Mouse (Mus musculus): ENCODE results near the gene Gm47969. TPM values are rescaled to one million over a fixed set of nuclear protein-coding genes. Genes with fewer than 3 reads are reported as not detected.
A peak's percentile ranks its signal among the peaks of the same experiment; 100 is the strongest.

Gene Gm47969
- polyA plus RNA-seq, 2 experiments: not detected

GRCm38 (mm10) chr1:83075526-83076189 is 30.9 kb downstream of the Gm47969 start:
- no peak for TF ChIP-seq EP300 (IDR thresholded peaks at IDR 0.05; ENCODE audit: low read depth)
- TF ChIP-seq CTCF (IDR thresholded peaks at IDR 0.05; ENCODE audit: low read depth): no peak
- H3K9ac ChIP-seq (replicated peaks): no peak overlapping the region
- DNase-seq (ENCODE audit: low read depth in 3 of 3, low spot score in 3 of 3) (no peak), ATAC-seq (ENCODE audit: insufficient read depth) (no peak)
- no peaks in the 10 kb centered on the region for H3K4me1 ChIP-seq (replicated peaks; ENCODE audit: control insufficient read depth in 2 of 2, insufficient read depth in 2 of 2, low read length in 1 of 2)
- 33% methylated on average over 15 of the region's 15 CpGs for WGBS (ENCODE audit: insufficient replicate concordance)
- no peaks in the 10 kb centered on the region for H3K9me3 ChIP-seq (ENCODE audit: control insufficient read depth, low read length)
- H3K4me2 ChIP-seq (ENCODE audit: low read depth): peak overlapping the region; percentile 22; the same call in 1 of the 2 replicates
- no peaks in the 10 kb centered on the region for H3K27me3 ChIP-seq (ENCODE audit: control insufficient read depth, insufficient read depth, low read length)
- no peak overlapping the region for H3K4me3 ChIP-seq (ENCODE audit: insufficient read depth in 1 of 2, low read depth in 2 of 2, low read length in 2 of 2)
- H3K27ac ChIP-seq: no peak overlapping the region
- no peaks in the 10 kb centered on the region for H3K36me3 ChIP-seq (replicated peaks; ENCODE audit: control insufficient read depth, insufficient read depth, low read depth)

- Histone ChIP-seq H3K9ac (replicated peaks) (no peak overlapping the region), H3K4me3 (ENCODE audit: insufficient read depth in 1 of 2, low read depth in 2 of 2, low read length in 2 of 2) (no peak overlapping the region), H3K9me3 (ENCODE audit: control insufficient read depth, low read length) (no peaks in the 10 kb centered on the region), H3K27me3 (ENCODE audit: control insufficient read depth, insufficient read depth, low read length) (no peaks in the 10 kb centered on the region), H3K4me1 (replicated peaks; ENCODE audit: control insufficient read depth in 2 of 2, insufficient read depth in 2 of 2, low read length in 1 of 2) (no peaks in the 10 kb centered on the region), H3K4me2 (ENCODE audit: low read depth) (peak overlapping the region; percentile 22; the same call in 1 of the 2 replicates), H3K36me3 (replicated peaks; ENCODE audit: control insufficient read depth, insufficient read depth, low read depth) (no peaks in the 10 kb centered on the region), H3K27ac (no peak overlapping the region)
- WGBS (ENCODE audit: insufficient replicate concordance): 36% methylated on average over 11 of the region's 11 CpGs
- DNase-seq (ENCODE audit: low read depth in 3 of 3, low spot score in 3 of 3) (peak; percentile 7 to 20 (median 18)), ATAC-seq (ENCODE audit: insufficient read depth) (no peak)
- TF ChIP-seq CTCF (IDR thresholded peaks at IDR 0.05; ENCODE audit: low read depth): peak; percentile 78
- TF ChIP-seq EP300 (IDR thresholded peaks at IDR 0.05; ENCODE audit: low read depth): no peak
Measured at GRCm38 (mm10) chr1:83076190-83076917, 31.6 kb downstream of the Gm47969 start.

GRCm38 (mm10) chr1:83077016-83077415 is 32.3 kb downstream of the Gm47969 start:
- no peak overlapping the region for H3K27ac ChIP-seq
- H3K36me3 ChIP-seq (replicated peaks; ENCODE audit: control insufficient read depth, insufficient read depth, low read depth): no peaks in the 10 kb centered on the region
- no peaks in the 10 kb centered on the region for H3K4me1 ChIP-seq (replicated peaks; ENCODE audit: control insufficient read depth in 2 of 2, insufficient read depth in 2 of 2, low read length in 1 of 2)
- no peak overlapping the region for H3K4me3 ChIP-seq (ENCODE audit: insufficient read depth in 1 of 2, low read depth in 2 of 2, low read length in 2 of 2)
- ATAC-seq (ENCODE audit: insufficient read depth) (no peak), DNase-seq (ENCODE audit: low read depth in 3 of 3, low spot score in 3 of 3) (no peak)
- no peak overlapping the region for H3K4me2 ChIP-seq (ENCODE audit: low read depth)
- no peaks in the 10 kb centered on the region for H3K27me3 ChIP-seq (ENCODE audit: control insufficient read depth, insufficient read depth, low read length)
- WGBS (ENCODE audit: insufficient replicate concordance): 44% methylated on average over 6 of the region's 6 CpGs
- no peaks in the 10 kb centered on the region for H3K9me3 ChIP-seq (ENCODE audit: control insufficient read depth, low read length)
- no peak overlapping the region for H3K9ac ChIP-seq (replicated peaks)
- TF ChIP-seq EP300 (IDR thresholded peaks at IDR 0.05; ENCODE audit: low read depth) (no peak), CTCF (IDR thresholded peaks at IDR 0.05; ENCODE audit: low read depth) (no peak)

- Histone ChIP-seq H3K4me1 (replicated peaks; ENCODE audit: control insufficient read depth in 2 of 2, insufficient read depth in 2 of 2, low read length in 1 of 2) (no peaks in the 10 kb centered on the region), H3K4me3 (ENCODE audit: insufficient read depth in 1 of 2, low read depth in 2 of 2, low read length in 2 of 2) (no peak overlapping the region), H3K36me3 (replicated peaks; ENCODE audit: control insufficient read depth, insufficient read depth, low read depth) (no peaks in the 10 kb centered on the region), H3K27ac (no peak overlapping the region), H3K9ac (replicated peaks) (no peak overlapping the region), H3K4me2 (ENCODE audit: low read depth) (no peak overlapping the region), H3K9me3 (ENCODE audit: control insufficient read depth, low read length) (no peaks in the 10 kb centered on the region), H3K27me3 (ENCODE audit: control insufficient read depth, insufficient read depth, low read length) (no peaks in the 10 kb centered on the region)
- no peak for ATAC-seq (ENCODE audit: insufficient read depth)
- TF ChIP-seq EP300 (IDR thresholded peaks at IDR 0.05; ENCODE audit: low read depth) (no peak), CTCF (IDR thresholded peaks at IDR 0.05; ENCODE audit: low read depth) (no peak)
- 60% methylated on average over 2 of the region's 2 CpGs for WGBS (ENCODE audit: insufficient replicate concordance)
- no peak for DNase-seq (ENCODE audit: low read depth in 3 of 3, low spot score in 3 of 3)
Measured at GRCm38 (mm10) chr1:83084790-83085189, 40.1 kb downstream of the Gm47969 start.

- H3K27ac ChIP-seq: no peak overlapping the region
- no peak for TF ChIP-seq CTCF (IDR thresholded peaks at IDR 0.05; ENCODE audit: low read depth)
- no peak for TF ChIP-seq EP300 (IDR thresholded peaks at IDR 0.05; ENCODE audit: low read depth)
- no peak overlapping the region for H3K9ac ChIP-seq (replicated peaks)
- H3K27me3 ChIP-seq (ENCODE audit: control insufficient read depth, insufficient read depth, low read length): no peaks in the 10 kb centered on the region
- DNase-seq (ENCODE audit: low read depth in 3 of 3, low spot score in 3 of 3) (no peak), ATAC-seq (ENCODE audit: insufficient read depth) (no peak)
- H3K9me3 ChIP-seq (ENCODE audit: control insufficient read depth, low read length): no peaks in the 10 kb centered on the region
- H3K4me3 ChIP-seq (ENCODE audit: insufficient read depth in 1 of 2, low read depth in 2 of 2, low read length in 2 of 2): no peak overlapping the region
- no peaks in the 10 kb centered on the region for H3K4me1 ChIP-seq (replicated peaks; ENCODE audit: control insufficient read depth in 2 of 2, insufficient read depth in 2 of 2, low read length in 1 of 2)
- no peaks in the 10 kb centered on the region for H3K36me3 ChIP-seq (replicated peaks; ENCODE audit: control insufficient read depth, insufficient read depth, low read depth)
- 50% methylated on average over 3 of the region's 3 CpGs for whole genome bisulfite sequencing (ENCODE audit: insufficient replicate concordance)
- H3K4me2 ChIP-seq (ENCODE audit: low read depth): no peak overlapping the region
Measured at GRCm38 (mm10) chr1:83091268-83091667, 46.5 kb downstream of the Gm47969 start.

Other genes with a start within 250 kb of the Gm47969 start
- gene Agfg1, start 205.4 kb upstream of the Gm47969 start, polyA plus RNA-seq (2012; rRNA removed): 43.8 and 47.8 TPM in 2 replicates
- gene Agfg1, start 205.4 kb upstream of the Gm47969 start, polyA plus RNA-seq (2014; fragmentation: Nextera tagmentation; extraction: Ambion mirVana): 59.4 and 65.3 TPM in 2 replicates
- gene A030005L19Rik, start 131.6 kb upstream of the Gm47969 start, polyA plus RNA-seq (2012; rRNA removed): 2.0 and 2.3 TPM in 2 replicates
- gene A030005L19Rik, start 131.6 kb upstream of the Gm47969 start, polyA plus RNA-seq (2014; fragmentation: Nextera tagmentation; extraction: Ambion mirVana): 0.24 and 0.37 TPM in 2 replicates
- gene A030014E15Rik, start 120.0 kb upstream of the Gm47969 start, polyA plus RNA-seq (2012; rRNA removed): 0.11 TPM in 1 of 2 replicates, not detected in the other
- not detected in 2 replicates for gene A030014E15Rik, start 120.0 kb upstream of the Gm47969 start, polyA plus RNA-seq (2014; fragmentation: Nextera tagmentation; extraction: Ambion mirVana)
- gene Gm6217, start 113.5 kb upstream of the Gm47969 start, polyA plus RNA-seq (2012; rRNA removed): not detected in 2 replicates
- not detected in 2 replicates for gene Gm6217, start 113.5 kb upstream of the Gm47969 start, polyA plus RNA-seq (2014; fragmentation: Nextera tagmentation; extraction: Ambion mirVana)
- not detected in 2 replicates for gene A030003K21Rik, start 101.5 kb upstream of the Gm47969 start, polyA plus RNA-seq (2012; rRNA removed)
- gene A030003K21Rik, start 101.5 kb upstream of the Gm47969 start, polyA plus RNA-seq (2014; fragmentation: Nextera tagmentation; extraction: Ambion mirVana): not detected in 2 replicates
- not detected in 2 replicates for gene Gm7544, start 88.9 kb upstream of the Gm47969 start, polyA plus RNA-seq (2012; rRNA removed)
- not detected in 2 replicates for gene Gm7544, start 88.9 kb upstream of the Gm47969 start, polyA plus RNA-seq (2014; fragmentation: Nextera tagmentation; extraction: Ambion mirVana)
- not detected in 2 replicates for gene Gm47955, start 84.6 kb upstream of the Gm47969 start, polyA plus RNA-seq (2012; rRNA removed)
- not detected in 2 replicates for gene Gm47955, start 84.6 kb upstream of the Gm47969 start, polyA plus RNA-seq (2014; fragmentation: Nextera tagmentation; extraction: Ambion mirVana)
- gene Gm47959, start 44.4 kb upstream of the Gm47969 start, polyA plus RNA-seq (2012; rRNA removed): not detected in 2 replicates
- not detected in 2 replicates for gene Gm47959, start 44.4 kb upstream of the Gm47969 start, polyA plus RNA-seq (2014; fragmentation: Nextera tagmentation; extraction: Ambion mirVana)
- 0.04 TPM in 2 replicates for gene Slc19a3, start 6.5 kb upstream of the Gm47969 start, polyA plus RNA-seq (2012; rRNA removed)
- not detected in 2 replicates for gene Slc19a3, start 6.5 kb upstream of the Gm47969 start, polyA plus RNA-seq (2014; fragmentation: Nextera tagmentation; extraction: Ambion mirVana)
- gene Krtap28-10, start 2.5 kb upstream of the Gm47969 start, polyA plus RNA-seq (2012; rRNA removed): not detected in 2 replicates
- not detected in 2 replicates for gene Krtap28-10, start 2.5 kb upstream of the Gm47969 start, polyA plus RNA-seq (2014; fragmentation: Nextera tagmentation; extraction: Ambion mirVana)
- gene A030005K14Rik, start 14.4 kb downstream of the Gm47969 start, polyA plus RNA-seq (2012; rRNA removed): not detected in 2 replicates
- gene A030005K14Rik, start 14.4 kb downstream of the Gm47969 start, polyA plus RNA-seq (2014; fragmentation: Nextera tagmentation; extraction: Ambion mirVana): not detected in 2 replicates
- not detected in 2 replicates for gene Krtap28-13, start 16.0 kb downstream of the Gm47969 start, polyA plus RNA-seq (2012; rRNA removed)
- gene Krtap28-13, start 16.0 kb downstream of the Gm47969 start, polyA plus RNA-seq (2014; fragmentation: Nextera tagmentation; extraction: Ambion mirVana): not detected in 2 replicates
- 0.16 TPM in 1 of 2 replicates, not detected in the other for gene Ccl20, start 71.8 kb downstream of the Gm47969 start, polyA plus RNA-seq (2012; rRNA removed)
- gene Ccl20, start 71.8 kb downstream of the Gm47969 start, polyA plus RNA-seq (2014; fragmentation: Nextera tagmentation; extraction: Ambion mirVana): 0.19 TPM in 1 of 2 replicates, not detected in the other
- not detected in 2 replicates for gene Daw1, start 114.8 kb downstream of the Gm47969 start, polyA plus RNA-seq (2012; rRNA removed)
- gene Daw1, start 114.8 kb downstream of the Gm47969 start, polyA plus RNA-seq (2014; fragmentation: Nextera tagmentation; extraction: Ambion mirVana): not detected in 2 replicates